Mouse (Mus musculus) cerebellum, adult 2 months (tissue): ENCODE results near the gene Kcnt2.

Experiments
- CTCF ChIP-seq: fragments of 200-500 bp; IDR thresholded peaks from 2 replicates; pipeline ENCODE4 v1.5.1; 2011; ENCODE audit warnings: low read depth, mild to moderate bottlenecking, control low read depth, low read length, moderate library complexity, borderline replicate concordance; ENCODE audit not compliant: insufficient read depth
- POLR2A ChIP-seq: fragments of 200-500 bp; IDR thresholded peaks from 2 replicates; pipeline ENCODE4 v1.6.1; 2011; ENCODE audit warnings: low read length, control low read depth, borderline replicate concordance; ENCODE audit not compliant: insufficient read depth

GRCm38 (mm10) chr1:140226673-140227072 lies 19.3 kb upstream of the Kcnt2 start:
- TF ChIP-seq POLR2A (no peak), CTCF (no peak)
